ENCODE assay signal across 7 mouse cellular contexts in the genomic region with DNA sequence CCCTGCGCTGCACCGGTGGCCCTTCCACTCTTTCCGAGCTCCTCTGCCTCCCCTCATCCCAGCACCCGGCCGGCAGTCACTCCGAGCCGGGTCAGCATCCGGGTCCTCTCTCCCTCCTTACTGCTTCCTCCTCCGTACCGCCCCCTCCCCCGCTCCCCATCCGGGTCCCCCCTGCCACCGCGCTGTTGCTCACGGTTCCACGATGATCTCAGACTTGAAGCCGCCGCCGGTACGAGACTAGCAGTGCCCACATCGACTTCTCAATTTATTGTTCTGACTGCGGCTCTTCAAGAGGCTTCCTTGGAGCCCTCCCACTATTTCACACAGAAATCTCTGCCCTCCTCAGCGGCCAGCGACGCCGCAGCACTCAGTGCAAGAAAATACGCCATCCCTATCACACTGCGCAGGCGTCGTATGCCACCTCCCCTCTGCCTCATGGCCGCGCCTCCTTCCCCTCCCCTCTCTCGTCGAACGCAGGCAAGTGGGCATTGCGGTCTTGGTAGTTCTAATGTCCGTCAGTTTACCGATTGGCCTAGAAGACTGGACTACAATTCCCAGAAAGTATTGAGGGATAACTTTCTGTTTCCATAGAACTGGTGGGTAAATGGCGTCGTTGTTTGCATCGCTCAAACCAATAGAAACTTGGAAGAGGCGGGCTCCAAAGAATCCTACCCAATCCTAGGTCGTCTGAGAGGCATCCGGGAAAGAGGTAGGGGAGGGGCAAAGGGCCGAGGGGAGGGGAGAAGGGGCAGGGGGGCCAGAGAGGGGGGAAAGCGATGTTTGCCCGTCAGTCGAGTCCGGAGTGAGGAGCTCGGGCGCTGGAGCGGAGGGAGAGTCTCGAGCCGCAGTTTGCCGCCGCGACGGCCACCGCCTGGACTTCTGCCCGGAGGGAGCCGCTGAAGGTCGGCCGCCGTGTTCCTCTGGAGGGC. TPM values are rescaled to one million over a fixed set of nuclear protein-coding genes. Genes with fewer than 3 reads are reported as not detected.
DNase-seq lines count a peak whose midpoint lies in the region; ATAC-seq lines count a peak whose summit lies in the region.

Arid4b (plus strand) TSS at position 220 of the 929 bp plus-strand sequence.
Ggps1 (minus strand) TSS at position 476 of the 929 bp plus-strand sequence.

- ATAC-seq in intestine, embryonic 16.5 days = peak; percentile 97
- ATAC-seq in midbrain, embryonic 11.5 days (ENCODE audit: low FRiP score) = peak; percentile 97

- no peaks in the 10 kb centered on the region for H3K36me3 ChIP-seq in intestine, embryonic 16.5 days (ENCODE audit: control insufficient read depth, insufficient read depth, low read length)
- no peaks in the 10 kb centered on the region for H3K36me3 ChIP-seq in midbrain, embryonic 11.5 days (ENCODE audit: control insufficient read depth, insufficient read depth, low read length)

- H3K27me3 ChIP-seq in intestine, embryonic 16.5 days (replicated peaks; ENCODE audit: control insufficient read depth, insufficient read depth, low read length) = no peaks in the 10 kb centered on the region
- no peaks in the 10 kb centered on the region for H3K27me3 ChIP-seq in midbrain, embryonic 11.5 days (ENCODE audit: control insufficient read depth, insufficient read depth, low read length)

- peak within 1 kb of the TSS; percentile 97 for H3K4me3 ChIP-seq in intestine, embryonic 16.5 days (ENCODE audit: low read length)
- H3K4me3 ChIP-seq in midbrain, embryonic 11.5 days (ENCODE audit: low read depth, low read length) = peak within 1 kb of the TSS; percentile 99

- H3K27ac ChIP-seq in intestine, embryonic 16.5 days (ENCODE audit: low read length) = peak within 1 kb of the TSS; percentile 96
- H3K27ac ChIP-seq in midbrain, embryonic 11.5 days (ENCODE audit: low read depth, low read length) = peak within 1 kb of the TSS; percentile 92

- no peaks in the 10 kb centered on the region for H3K9me3 ChIP-seq in intestine, embryonic 16.5 days (ENCODE audit: control insufficient read depth, low read length)
- no peaks in the 10 kb centered on the region for H3K9me3 ChIP-seq in midbrain, embryonic 11.5 days (ENCODE audit: control insufficient read depth, low read length)

- H3K9ac ChIP-seq in intestine, embryonic 16.5 days (ENCODE audit: low read depth, low read length) = peak within 1 kb of the TSS; percentile 97
- H3K9ac ChIP-seq in midbrain, embryonic 11.5 days (ENCODE audit: low read length) = peak within 1 kb of the TSS; percentile 97

- H3K4me2 ChIP-seq in intestine, embryonic 16.5 days (ENCODE audit: low read depth, low read length) = peak within 1 kb of the TSS; percentile 72
- peak within 1 kb of the TSS; percentile 76 for H3K4me2 ChIP-seq in midbrain, embryonic 11.5 days

- intact Hi-C loops in left cerebral cortex, postnatal 36 days (cut with DNase I) = loop anchor here (2.0 to 10.0 kb wide), 4 partner anchors 24 to 552 kb away; partner anchors contain the start of genes B3galnt2, Mrpl32, Psma2 and Tbce

- WGBS in intestine, embryonic 16.5 days = under 1% methylated on average over 62 of the region's 64 CpGs
- under 1% methylated on average over 64 of the region's 64 CpGs for WGBS in midbrain, embryonic 11.5 days

- H3K4me1 ChIP-seq in intestine, embryonic 16.5 days (ENCODE audit: control insufficient read depth, insufficient read depth, low read length) = 0 out of 2 replicates have a peak, but pooled peaks cover 5% of the 10 kb centered on the region
- peaks cover 11% of the 10 kb centered on the region for H3K4me1 ChIP-seq in midbrain, embryonic 11.5 days (ENCODE audit: control insufficient read depth, insufficient read depth, low read length)

- peak; percentile 98 for DNase-seq in adrenal gland, adult 8-10 months
- DNase-seq in embryo, embryonic 9.5 days (ENCODE audit: extremely low spot score) = peak; percentile 94
- DNase-seq in gastrocnemius, postnatal 4 days (ENCODE audit: low spot score in 2 of 2) = peak; percentile 80 to 92
- peak; percentile 95 to 96 for DNase-seq in left cerebral cortex, postnatal 36 days (ENCODE audit: low spot score in 2 of 2)
- DNase-seq in midbrain, embryonic 11.5 days (ENCODE audit: low spot score, missing footprints) = peak; percentile 99
- peak; percentile 98 for DNase-seq in skeletal muscle tissue, adult 2 months (ENCODE audit: low read depth, low spot score)

RNA-seq across cellular contexts. Expression of gene Arid4b, which starts in this region (rescaled TPM):
- 10 to 100 TPM; 35.2 to 54.4 (median 42.0) TPM for total RNA-seq in adrenal gland, adult 8-10 months (2022)
- total RNA-seq in gastrocnemius, postnatal 4 days (2021) = 10 to 100 TPM; 25.9 to 29.2 TPM
- polyA plus RNA-seq in intestine, embryonic 16.5 days (2015; fragmentation: Nextera tagmentation; extraction: Ambion mirVana) = 40.0 and 46.5 TPM in 2 replicates
- 10 to 100 TPM; 39.5 to 55.9 TPM for total RNA-seq in left cerebral cortex, postnatal 36 days (2021)
- 85.4 and 92.0 TPM in 2 replicates for polyA plus RNA-seq in midbrain, embryonic 11.5 days (2014; fragmentation: Nextera tagmentation; extraction: Ambion mirVana)

RNA-seq across cellular contexts. Expression of gene Ggps1, which starts in this region (rescaled TPM):
- total RNA-seq in adrenal gland, adult 8-10 months (2022) = 10 to 100 TPM; 38.3 to 58.2 (median 43.5) TPM
- total RNA-seq in gastrocnemius, postnatal 4 days (2021) = 10 to 100 TPM; 24.1 to 29.7 TPM
- polyA plus RNA-seq in intestine, embryonic 16.5 days (2015; fragmentation: Nextera tagmentation; extraction: Ambion mirVana) = 36.7 and 36.8 TPM in 2 replicates
- total RNA-seq in left cerebral cortex, postnatal 36 days (2021) = 10 to 100 TPM; 64.1 to 66.1 TPM
- 80.1 and 85.4 TPM in 2 replicates for polyA plus RNA-seq in midbrain, embryonic 11.5 days (2014; fragmentation: Nextera tagmentation; extraction: Ambion mirVana)

Comparison
In these comparisons a context has a peak if more than half of its experiments do, and no peak if none do; other contexts are left out.
1. Peak in every context shown above with its lines: DNase-seq, ATAC-seq, H3K4me3 ChIP-seq and H3K27ac ChIP-seq.